Mouse (Mus musculus) neural tube, embryonic 12.5 days (tissue): ENCODE data around the gene Apol6. TPM values are rescaled to one million over a fixed set of nuclear protein-coding genes. Genes with fewer than 3 reads are reported as not detected.

Experiments
- ATAC-seq: fragments of 200-750 bp; cut with Nextera tagmentation; 2 replicates; pipeline ENCODE4 v1.8.0; 2017; ENCODE audit warnings: low read depth, mild to moderate bottlenecking, moderate TSS enrichment, moderate library complexity; ENCODE audit not compliant: low FRiP score
- H3K27ac ChIP-seq: fragments of 300-500 bp; sonication (generic); 2 replicates; pipeline ENCODE4 v1.5.1; 2016
- H3K27me3 ChIP-seq: fragments of 300-500 bp; sonication (generic); replicated peaks from 2 replicates; pipeline ENCODE4 v1.6.1; 2016; ENCODE audit warnings: mild to moderate bottlenecking
- H3K36me3 ChIP-seq: fragments of 300-500 bp; sonication (generic); 2 replicates; pipeline ENCODE4 v1.6.1; 2016; ENCODE audit warnings: mild to moderate bottlenecking
- H3K4me1 ChIP-seq: fragments of 300-500 bp; sonication (generic); 2 replicates; pipeline ENCODE4 v1.6.1; 2016
- H3K4me2 ChIP-seq: fragments of 300-500 bp; sonication (generic); replicated peaks from 2 replicates; pipeline ENCODE4 v1.6.1; 2016; ENCODE audit warnings: mild to moderate bottlenecking
- H3K4me3 ChIP-seq: fragments of 300-500 bp; sonication (generic); 2 replicates; pipeline ENCODE4 v1.5.1; 2016
- H3K9ac ChIP-seq: fragments of 300-500 bp; sonication (generic); 2 replicates; pipeline ENCODE4 v1.6.1; 2016; ENCODE audit warnings: mild to moderate bottlenecking
- H3K9me3 ChIP-seq: fragments of 300-500 bp; sonication (generic); 2 replicates; pipeline ENCODE4 v1.6.1; 2016; ENCODE audit warnings: mild to moderate bottlenecking
- WGBS: fragments of 180-500 bp; shearing (Covaris S2); methylation state at CpG from one replicate; pipeline ENCODE4 v1.1.7; 2016; 5-methylcytosine and 5-hydroxymethylcytosine counted together
- polyA plus RNA-seq: library from polyadenylated mRNA; unstranded; fragments of >200 nt; fragmentation: Nextera tagmentation; extraction: Ambion mirVana; gene quantifications from 2 replicates; pipeline ENCODE4 v1.2.1, GENCODE M21; 2016

Gene Apol6
- polyA plus RNA-seq, 1 experiment from 2014 or later, result not detected

GRCm38 (mm10) chr15:77079256-77079822, 34.8 kb downstream of the Apol6 start:
- ATAC-seq, result no peak
- 74% methylated on average over 14 of the region's 14 CpGs for WGBS
- H3K9ac ChIP-seq, result no peak overlapping the region
- peaks cover 77% of the 10 kb centered on the region for H3K36me3 ChIP-seq
- H3K27ac ChIP-seq, result no peak overlapping the region
- H3K4me2 ChIP-seq, result no peak overlapping the region
- no peaks in the 10 kb centered on the region for H3K27me3 ChIP-seq
- H3K9me3 ChIP-seq, result no peaks in the 10 kb centered on the region
- H3K4me1 ChIP-seq, result peaks cover 3% of the 10 kb centered on the region; the same call in 1 of the 2 replicates
- no peak overlapping the region for H3K4me3 ChIP-seq

- H3K4me3 ChIP-seq, result no peak overlapping the region
- H3K4me2 ChIP-seq, result no peak overlapping the region
- no peak overlapping the region for H3K27ac ChIP-seq
- no peak for ATAC-seq
- H3K9ac ChIP-seq, result no peak overlapping the region
- H3K27me3 ChIP-seq, result no peaks in the 10 kb centered on the region
- H3K9me3 ChIP-seq, result no peaks in the 10 kb centered on the region
- H3K4me1 ChIP-seq, result peaks cover 3% of the 10 kb centered on the region; the same call in 1 of the 2 replicates
- peaks cover 83% of the 10 kb centered on the region for H3K36me3 ChIP-seq
- WGBS, result 76% methylated on average over 11 of the region's 11 CpGs
Observed at GRCm38 (mm10) chr15:77079890-77080361, 35.4 kb downstream of the Apol6 start.

- Histone ChIP-seq H3K9me3 (no peaks in the 10 kb centered on the region), H3K36me3 (peaks cover 89% of the 10 kb centered on the region)
Observed at GRCm38 (mm10) chr15:77080684-77081254, 36.2 kb downstream of the Apol6 start.

GRCm38 (mm10) chr15:77081454-77081853, 36.9 kb downstream of the Apol6 start:
- Histone ChIP-seq H3K27ac (no peak overlapping the region), H3K4me2 (no peak overlapping the region), H3K9ac (no peak overlapping the region), H3K4me3 (no peak overlapping the region), H3K27me3 (no peaks in the 10 kb centered on the region), H3K9me3 (no peaks in the 10 kb centered on the region), H3K36me3 (peaks cover 88% of the 10 kb centered on the region), H3K4me1 (peaks cover 3% of the 10 kb centered on the region; the same call in 1 of the 2 replicates)
- ATAC-seq, result no peak
- WGBS, result 84% methylated on average over 5 of the region's 5 CpGs

More at GRCm38 (mm10) chr15:77080684-77081254, 36.2 kb downstream of the Apol6 start:
- H3K9ac ChIP-seq, result no peak overlapping the region
- no peak for ATAC-seq
- 82% methylated on average over 14 of the region's 14 CpGs for WGBS
- H3K27ac ChIP-seq, result no peak overlapping the region
- H3K4me3 ChIP-seq, result no peak overlapping the region
- H3K4me2 ChIP-seq, result no peak overlapping the region
- no peaks in the 10 kb centered on the region for H3K27me3 ChIP-seq
- peaks cover 3% of the 10 kb centered on the region; the same call in 1 of the 2 replicates for H3K4me1 ChIP-seq

- no peaks in the 10 kb centered on the region; the same call in 1 of the 2 replicates for H3K4me1 ChIP-seq
- H3K9me3 ChIP-seq, result no peaks in the 10 kb centered on the region
- peaks cover 64% of the 10 kb centered on the region for H3K36me3 ChIP-seq
- no peak overlapping the region for H3K4me3 ChIP-seq
- no peak overlapping the region for H3K9ac ChIP-seq
- no peak for ATAC-seq
- 94% methylated on average over 7 of the region's 7 CpGs for WGBS
- H3K4me2 ChIP-seq, result no peak overlapping the region
- no peaks in the 10 kb centered on the region for H3K27me3 ChIP-seq
- no peak overlapping the region for H3K27ac ChIP-seq
Observed at GRCm38 (mm10) chr15:77085818-77086217, 41.3 kb downstream of the Apol6 start.

GRCm38 (mm10) chr15:77086488-77086887, 42.0 kb downstream of the Apol6 start:
- ATAC-seq, result no peak
- Histone ChIP-seq H3K27me3 (no peaks in the 10 kb centered on the region), H3K9ac (no peak overlapping the region), H3K4me2 (no peak overlapping the region), H3K4me1 (no peaks in the 10 kb centered on the region; the same call in 1 of the 2 replicates), H3K9me3 (no peaks in the 10 kb centered on the region), H3K27ac (no peak overlapping the region), H3K4me3 (no peak overlapping the region), H3K36me3 (peaks cover 63% of the 10 kb centered on the region)
- WGBS, result 97% methylated on average over 1 of the region's 1 CpGs

- Histone ChIP-seq H3K36me3 (peaks cover 62% of the 10 kb centered on the region), H3K4me2 (no peak overlapping the region), H3K9me3 (no peaks in the 10 kb centered on the region), H3K9ac (no peak overlapping the region), H3K4me3 (no peak overlapping the region), H3K27ac (no peak overlapping the region), H3K27me3 (no peaks in the 10 kb centered on the region), H3K4me1 (no peaks in the 10 kb centered on the region; the same call in 1 of the 2 replicates)
- WGBS, result 64% methylated on average over 11 of the region's 11 CpGs
- ATAC-seq, result no peak
Observed at GRCm38 (mm10) chr15:77089249-77089648, 44.7 kb downstream of the Apol6 start.

- WGBS, result 95% methylated on average over 5 of the region's 5 CpGs
- Histone ChIP-seq H3K9me3 (no peaks in the 10 kb centered on the region), H3K9ac (no peak overlapping the region), H3K27ac (no peak overlapping the region), H3K27me3 (no peaks in the 10 kb centered on the region), H3K4me3 (no peak overlapping the region), H3K4me1 (no peaks in the 10 kb centered on the region; the same call in 1 of the 2 replicates), H3K36me3 (peaks cover 53% of the 10 kb centered on the region), H3K4me2 (no peak overlapping the region)
- no peak for ATAC-seq
Observed at GRCm38 (mm10) chr15:77090531-77090930, 46.0 kb downstream of the Apol6 start.

- H3K9me3 ChIP-seq, result no peaks in the 10 kb centered on the region
- H3K9ac ChIP-seq, result no peak overlapping the region
- H3K27me3 ChIP-seq, result no peaks in the 10 kb centered on the region
- ATAC-seq, result no peak
- 90% methylated on average over 4 of the region's 4 CpGs for WGBS
- no peak overlapping the region for H3K27ac ChIP-seq
- H3K4me1 ChIP-seq, result no peaks in the 10 kb centered on the region; the same call in 1 of the 2 replicates
- H3K36me3 ChIP-seq, result peaks cover 51% of the 10 kb centered on the region
- no peak overlapping the region for H3K4me2 ChIP-seq
- H3K4me3 ChIP-seq, result no peak overlapping the region
Observed at GRCm38 (mm10) chr15:77091394-77091793, 46.9 kb downstream of the Apol6 start.

- no peak for ATAC-seq
- 95% methylated on average over 13 of the region's 13 CpGs for WGBS
- peaks cover 58% of the 10 kb centered on the region for H3K36me3 ChIP-seq
Observed at GRCm38 (mm10) chr15:77094431-77094830, 49.9 kb downstream of the Apol6 start.

GRCm38 (mm10) chr15:77095216-77095615, 50.7 kb downstream of the Apol6 start:
- Histone ChIP-seq H3K9me3 (no peaks in the 10 kb centered on the region), H3K4me2 (no peak overlapping the region), H3K27me3 (no peaks in the 10 kb centered on the region), H3K4me3 (no peak overlapping the region), H3K27ac (no peak overlapping the region), H3K9ac (no peak overlapping the region), H3K36me3 (peaks cover 63% of the 10 kb centered on the region), H3K4me1 (no peaks in the 10 kb centered on the region; the same call in 1 of the 2 replicates)
- 99% methylated on average over 1 of the region's 1 CpGs for WGBS
- ATAC-seq, result no peak

More at GRCm38 (mm10) chr15:77094431-77094830, 49.9 kb downstream of the Apol6 start:
- no peak overlapping the region for H3K9ac ChIP-seq
- H3K4me1 ChIP-seq, result no peaks in the 10 kb centered on the region; the same call in 1 of the 2 replicates
- H3K27ac ChIP-seq, result no peak overlapping the region
- H3K4me2 ChIP-seq, result no peak overlapping the region
- H3K27me3 ChIP-seq, result no peaks in the 10 kb centered on the region
- H3K4me3 ChIP-seq, result no peak overlapping the region
- H3K9me3 ChIP-seq, result no peaks in the 10 kb centered on the region

- Histone ChIP-seq H3K9me3 (no peaks in the 10 kb centered on the region), H3K36me3 (peaks cover 64% of the 10 kb centered on the region), H3K4me3 (no peak overlapping the region), H3K27ac (no peak overlapping the region), H3K4me2 (no peak overlapping the region), H3K27me3 (no peaks in the 10 kb centered on the region), H3K4me1 (no peaks in the 10 kb centered on the region), H3K9ac (no peak overlapping the region)
- 94% methylated on average over 6 of the region's 6 CpGs for WGBS
- no peak for ATAC-seq
Observed at GRCm38 (mm10) chr15:77097358-77097757, 52.8 kb downstream of the Apol6 start.
